Mouse (Mus musculus): Measurements from ENCODE around the gene Svop.

DNA sequence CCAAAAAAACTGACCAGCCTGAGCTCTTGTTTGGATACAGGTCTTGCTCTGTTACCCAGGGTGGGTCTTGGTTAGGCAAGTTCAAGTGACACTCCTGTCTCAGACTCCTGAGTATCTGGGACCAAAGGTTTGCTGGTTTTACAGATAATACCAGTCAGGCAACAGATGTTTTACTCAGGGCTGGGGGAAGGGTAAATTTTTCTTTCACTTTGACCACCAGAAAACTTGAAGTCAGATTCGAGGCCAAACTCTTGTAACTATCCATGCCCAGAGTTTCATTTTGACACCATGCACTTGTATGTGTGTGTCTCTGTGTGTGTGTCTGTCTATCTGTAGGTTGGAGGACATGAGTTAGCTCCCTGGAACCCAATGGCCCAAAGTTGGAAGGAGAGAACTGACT lies 110.9 kb downstream of the Svop start:
- no peak for TF ChIP-seq CTCF (IDR thresholded peaks at IDR 0.05; ENCODE audit: borderline replicate concordance, extremely low read depth, insufficient read depth, insufficient read length)
- no peak for TF ChIP-seq POLR2A (IDR thresholded peaks at IDR 0.05; ENCODE audit: borderline replicate concordance, extremely low read depth, insufficient read depth, insufficient read length, poor library complexity, severe bottlenecking)
